Mouse (Mus musculus): ENCODE measurements at regions not wholly inside any gene's neighbourhood (a gene's known extent, or its start where the extent isn't known, plus 50 kb on each side); places are given as distances from the start of the nearest gene placed in this dataset.
"Not testable (repeated sequence)": the region's sequence is repeated elsewhere in the genome, so short reads cannot be mapped to it uniquely, and the experiment has no call there.

DNA sequence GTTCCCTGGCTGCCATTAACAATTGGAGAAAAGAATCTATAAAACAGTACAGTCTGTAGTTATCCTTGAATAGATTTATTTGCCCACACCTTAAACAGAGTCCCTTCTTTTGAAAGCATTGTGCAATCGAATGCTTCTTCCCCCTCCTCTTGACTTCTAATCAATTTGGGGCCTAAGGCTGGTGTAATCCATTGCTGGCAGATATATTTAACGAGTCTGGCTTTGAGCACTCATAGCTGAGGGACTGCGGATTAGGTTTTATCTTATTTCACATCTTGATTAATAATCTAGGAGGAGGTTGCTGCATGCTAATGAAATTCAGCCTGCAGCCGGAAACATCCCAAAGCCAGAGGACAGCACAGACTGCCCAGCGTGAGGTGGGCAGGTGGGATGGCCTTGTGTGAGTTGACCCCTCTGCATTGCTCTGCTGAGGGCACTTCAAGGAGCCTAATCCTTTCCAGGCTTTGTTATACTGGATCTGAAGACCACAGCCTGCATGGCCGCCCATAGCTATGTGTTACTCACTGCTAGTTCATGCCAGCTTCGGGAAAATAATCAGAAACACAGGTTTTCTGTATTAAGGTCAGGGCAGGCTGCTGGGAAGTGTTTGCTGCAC is 163.6 kb downstream of the Mterf1b start:
- no peak for DNase-seq

DNA sequence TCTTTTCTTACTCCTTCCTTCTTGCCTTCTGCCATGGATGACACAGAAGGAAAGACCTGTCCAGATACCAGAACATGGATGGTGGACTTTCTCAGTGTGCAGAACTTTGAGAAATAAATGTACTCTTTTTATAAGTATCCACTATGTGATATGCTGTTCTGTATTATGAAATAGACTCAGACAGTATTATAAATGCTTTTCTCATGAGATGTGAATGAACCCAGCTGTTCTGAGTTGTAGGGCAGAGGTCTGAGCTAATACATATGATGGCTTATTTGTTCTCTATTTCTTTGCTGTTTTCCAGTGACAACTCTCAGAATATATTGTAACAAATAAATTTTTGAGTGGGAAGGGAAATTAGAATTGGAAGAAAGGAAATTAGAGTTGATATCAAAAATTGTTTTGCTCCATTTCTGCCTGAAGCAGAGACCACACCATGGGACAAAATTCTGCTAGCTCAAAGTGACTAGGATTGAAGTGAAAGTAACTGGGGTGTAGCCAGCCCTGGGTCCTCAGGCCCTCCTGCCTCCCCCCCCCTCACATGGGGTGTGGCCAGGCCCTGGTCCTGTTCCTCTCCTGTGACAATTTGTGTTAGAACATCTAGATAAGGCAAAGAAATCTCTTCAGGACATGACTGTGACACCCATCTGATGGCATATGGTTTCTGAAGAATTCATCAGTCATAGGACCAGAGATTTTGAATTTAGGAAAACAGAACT is 164.5 kb downstream of the Mterf1b start:
- DNase-seq: not testable (repeated sequence)

- not testable (repeated sequence) for DNase-seq
Observed at GRCm38 (mm10) chr5:4361547-4361946, 169.4 kb downstream of the Mterf1b start.

GRCm38 (mm10) chr5:4384719-4385118 is 192.6 kb downstream of the Mterf1b start:
- DNase-seq: not testable (repeated sequence)

- peak; percentile 36 to 59 for DNase-seq
Observed at GRCm38 (mm10) chr5:4391083-4391482, 198.9 kb downstream of the Mterf1b start.

GRCm38 (mm10) chr5:4394353-4395052 is 202.3 kb downstream of the Mterf1b start:
- not testable (repeated sequence) for DNase-seq

DNA sequence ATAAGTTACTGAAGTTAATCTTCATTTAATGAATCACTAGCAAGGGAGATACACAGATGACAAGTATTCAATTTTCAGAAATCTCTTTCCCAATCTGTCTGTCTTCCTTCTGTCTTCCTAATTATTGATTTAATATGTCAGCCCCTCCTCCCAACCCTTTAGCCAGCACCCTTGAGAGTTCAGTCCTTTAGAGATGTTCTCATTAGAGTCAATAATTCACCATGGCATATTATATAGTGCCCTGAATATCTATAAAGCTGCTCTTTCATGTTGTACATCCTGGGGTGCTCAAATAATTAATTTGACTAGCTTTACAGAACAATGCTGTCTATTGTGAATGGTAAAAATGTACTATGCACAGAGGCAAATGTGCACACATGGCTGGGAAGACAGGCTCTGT is 205.9 kb downstream of the Mterf1b start:
- no peak for DNase-seq

GRCm38 (mm10) chr5:4417761-4418160 is 225.6 kb downstream of the Mterf1b start:
- peak; percentile 50 to 65 for DNase-seq
